Mouse (Mus musculus) MEL (cell line): ENCODE data around the gene Megf9. TPM values are rescaled to one million over a fixed set of nuclear protein-coding genes. Genes with fewer than 3 reads are reported as not detected.
A peak's percentile ranks its signal among the peaks of the same experiment; 100 is the strongest.

Experiments used
- DNase-seq: peaks from one replicate; pipeline ENCODE4 v3.0.0; 2011; ENCODE audit warnings: low read depth, low spot score
- H3K27ac ChIP-seq: 2 replicates; pipeline ENCODE4 v1.5.1; 2012; ENCODE audit warnings: low read depth, mild to moderate bottlenecking, control low read depth, low read length, moderate library complexity; ENCODE audit not compliant: control insufficient read depth
- H3K27me3 ChIP-seq, 2 experiments: fragments of 150-350 bp in 1 of 2; sonication (generic) in 1 of 2; 2 replicates each; pipeline ENCODE4 v1.6.1; 2012; ENCODE audit warnings: low read length in 2 of 2, mild to moderate bottlenecking in 2 of 2, improper control_type of control experiment in 1 of 2, moderate library complexity in 1 of 2; ENCODE audit not compliant: insufficient read depth in 2 of 2, control insufficient read depth in 1 of 2
- H3K36me3 ChIP-seq, 2 experiments: 2 replicates each; pipeline ENCODE4 v1.6.1; 2012 to 2014; ENCODE audit warnings: low read length in 2 of 2, improper control_type of control experiment in 1 of 2, inconsistent platforms in 1 of 2, mild to moderate bottlenecking in 1 of 2; ENCODE audit not compliant: insufficient read depth in 2 of 2, control insufficient read depth in 1 of 2
- H3K4me1 ChIP-seq, 2 experiments: fragments of 150-350 bp in 1 of 2; sonication (generic) in 1 of 2; 2 replicates each; pipeline ENCODE4 v1.6.1; 2012; ENCODE audit warnings: low read length in 2 of 2, improper control_type of control experiment in 1 of 2, mild to moderate bottlenecking in 1 of 2; ENCODE audit not compliant: insufficient read depth in 2 of 2, control insufficient read depth in 1 of 2
- H3K4me3 ChIP-seq, 2 experiments: fragments of 150-350 bp in 1 of 2; sonication (generic) in 1 of 2; 2 replicates each; pipeline ENCODE4 v1.5.1; 2012; ENCODE audit warnings: low read depth in 2 of 2, low read length in 2 of 2, mild to moderate bottlenecking in 2 of 2, moderate library complexity in 2 of 2, control low read depth in 1 of 2, improper control_type of control experiment in 1 of 2; ENCODE audit not compliant: control insufficient read depth in 1 of 2, insufficient read depth in 1 of 2
- H3K79me2 ChIP-seq: 2 replicates; pipeline ENCODE4 v1.6.1; 2012; ENCODE audit warnings: mild to moderate bottlenecking, low read length, moderate library complexity; ENCODE audit not compliant: control insufficient read depth, poor library complexity, insufficient read depth
- H3K9ac ChIP-seq: 2 replicates; pipeline ENCODE4 v1.6.1; 2012; ENCODE audit warnings: low read depth, mild to moderate bottlenecking, control low read depth, low read length, moderate library complexity; ENCODE audit not compliant: control insufficient read depth, poor library complexity, severe bottlenecking
- H3K9me3 ChIP-seq: fragments of 150-350 bp; sonication (generic); replicated peaks from 2 replicates; pipeline ENCODE4 v1.6.1; 2012; ENCODE audit warnings: mild to moderate bottlenecking, low read length, improper control_type of control experiment, moderate library complexity; ENCODE audit not compliant: insufficient read depth
- BHLHE40 ChIP-seq: IDR thresholded peaks from 2 replicates; pipeline ENCODE4 v1.6.1; 2012; ENCODE audit warnings: low read depth, mild to moderate bottlenecking, inconsistent platforms, low read length, improper control_type of control experiment, borderline replicate concordance
- CHD1 ChIP-seq: IDR thresholded peaks from 2 replicates; pipeline ENCODE4 v1.6.1; 2012; ENCODE audit warnings: low read depth, mild to moderate bottlenecking, inconsistent platforms, low read length, improper control_type of control experiment
- CTCF ChIP-seq, 3 experiments: IDR thresholded peaks in 2 of 3; conservative IDR thresholded peaks in 1 of 3; 2 replicates each; pipeline ENCODE4 v1.5.1; 2011 to 2012; ENCODE audit warnings: low read length in 3 of 3, low read depth in 2 of 3, mild to moderate bottlenecking in 2 of 3, improper control_type of control experiment in 1 of 3, inconsistent platforms in 1 of 3, mixed read lengths in 1 of 3, moderate library complexity in 1 of 3; ENCODE audit not compliant: control insufficient read depth in 1 of 3, insufficient read depth in 1 of 3, poor library complexity in 1 of 3, severe bottlenecking in 1 of 3
- ELF1 ChIP-seq: IDR thresholded peaks from 2 replicates; pipeline ENCODE4 v1.6.1; 2014; ENCODE audit warnings: low read depth, mild to moderate bottlenecking, inconsistent platforms, low read length, improper control_type of control experiment, moderate library complexity
- EP300 ChIP-seq, 2 experiments: IDR thresholded peaks; 2 replicates each; pipeline ENCODE4 v1.6.1; 2011; ENCODE audit warnings: improper control_type of control experiment in 2 of 2, low read length in 2 of 2, low read depth in 1 of 2, mild to moderate bottlenecking in 1 of 2
- GABPA ChIP-seq: IDR thresholded peaks from 2 replicates; pipeline ENCODE4 v1.6.1; 2012; ENCODE audit warnings: low read depth, mild to moderate bottlenecking, inconsistent platforms, low read length, improper control_type of control experiment, moderate library complexity
- GATA1 ChIP-seq: IDR thresholded peaks from 2 replicates; pipeline ENCODE4 v1.6.1; 2011; ENCODE audit warnings: low read depth, low read length, improper control_type of control experiment
- HCFC1 ChIP-seq: IDR thresholded peaks from 2 replicates; pipeline ENCODE4 v1.6.1; 2012; ENCODE audit warnings: low read depth, mild to moderate bottlenecking, inconsistent platforms, low read length, improper control_type of control experiment, moderate library complexity
- MAFK ChIP-seq: IDR thresholded peaks from 2 replicates; pipeline ENCODE4 v1.6.1; 2011; ENCODE audit warnings: low read depth, mild to moderate bottlenecking, low read length, improper control_type of control experiment, borderline replicate concordance
- MAX ChIP-seq: IDR thresholded peaks from 2 replicates; pipeline ENCODE4 v1.6.1; 2011; ENCODE audit warnings: low read length, improper control_type of control experiment
- MYB ChIP-seq: IDR thresholded peaks from 2 replicates; pipeline ENCODE4 v1.6.1; 2011; ENCODE audit warnings: mild to moderate bottlenecking, low read depth, low read length, improper control_type of control experiment
- POLR2A ChIP-seq, 2 experiments: IDR thresholded peaks; 2 replicates each; pipeline ENCODE4 v1.6.1; 2011 to 2012; ENCODE audit warnings: low read length in 2 of 2, mild to moderate bottlenecking in 2 of 2, control low read depth in 1 of 2, improper control_type of control experiment in 1 of 2, low read depth in 1 of 2, moderate library complexity in 1 of 2; ENCODE audit not compliant: control insufficient read depth in 1 of 2, insufficient read depth in 1 of 2, poor library complexity in 1 of 2
- POLR2AphosphoS2 ChIP-seq: IDR thresholded peaks from 2 replicates; pipeline ENCODE4 v1.6.1; 2011; ENCODE audit warnings: low read length, improper control_type of control experiment
- RAD21 ChIP-seq: IDR thresholded peaks from 2 replicates; pipeline ENCODE4 v1.6.1; 2011; ENCODE audit warnings: mild to moderate bottlenecking, low read depth, low read length, improper control_type of control experiment
- RCOR1 ChIP-seq: IDR thresholded peaks from 2 replicates; pipeline ENCODE4 v1.6.1; 2012; ENCODE audit warnings: low read depth, mild to moderate bottlenecking, inconsistent platforms, low read length, improper control_type of control experiment
- SIN3A ChIP-seq: IDR thresholded peaks from 2 replicates; pipeline ENCODE4 v1.6.1; 2012; ENCODE audit warnings: low read length, improper control_type of control experiment, inconsistent platforms
- SMC3 ChIP-seq: IDR thresholded peaks from 2 replicates; pipeline ENCODE4 v1.6.1; 2011; ENCODE audit warnings: low read depth, low read length, improper control_type of control experiment
- TAL1 ChIP-seq: IDR thresholded peaks from 2 replicates; pipeline ENCODE4 v1.6.1; 2012; ENCODE audit warnings: mild to moderate bottlenecking, inconsistent platforms, low read length, moderate library complexity, mixed read lengths
- TBP ChIP-seq: IDR thresholded peaks from 2 replicates; pipeline ENCODE4 v1.8.0; 2011; ENCODE audit warnings: low read depth, low read length, improper control_type of control experiment
- USF1 ChIP-seq: IDR thresholded peaks from 2 replicates; pipeline ENCODE4 v1.6.1; 2014; ENCODE audit warnings: low read depth, mild to moderate bottlenecking, inconsistent platforms, low read length, improper control_type of control experiment, moderate library complexity
- USF2 ChIP-seq, 2 experiments: IDR thresholded peaks; 2 replicates each; pipeline ENCODE4 v1.6.1; 2011 to 2012; ENCODE audit warnings: improper control_type of control experiment in 2 of 2, low read length in 2 of 2, borderline replicate concordance in 1 of 2, inconsistent platforms in 1 of 2, low read depth in 1 of 2, mild to moderate bottlenecking in 1 of 2; ENCODE audit not compliant: insufficient read depth in 1 of 2
- ZC3H11A ChIP-seq: IDR thresholded peaks from 2 replicates; pipeline ENCODE4 v1.6.1; 2012; ENCODE audit warnings: low read depth, mild to moderate bottlenecking, inconsistent platforms, low read length, improper control_type of control experiment
- ZMIZ1 ChIP-seq: IDR thresholded peaks from 2 replicates; pipeline ENCODE4 v1.6.1; 2012; ENCODE audit warnings: low read depth, mild to moderate bottlenecking, inconsistent platforms, low read length, improper control_type of control experiment, moderate library complexity
- ZNF384 ChIP-seq: IDR thresholded peaks from 2 replicates; pipeline ENCODE4 v1.6.1; 2012; ENCODE audit warnings: low read depth, mild to moderate bottlenecking, inconsistent platforms, low read length, improper control_type of control experiment
- polyA plus RNA-seq, 2 experiments: library from polyadenylated mRNA; stranded (reverse) in 1 of 2; unstranded in 1 of 2; fragments of >175 nt in 1 of 2; fragments of >200 nt in 1 of 2; gene quantifications; 2 replicates each; pipeline versions ENCODE4 v1.2.1 to v1.2.4; 2012; ENCODE audit warnings: low replicate concordance in 2 of 2, low read depth in 1 of 2; ENCODE audit not compliant: insufficient read length in 2 of 2, insufficient read depth in 1 of 2, missing spikeins in 1 of 2
- total RNA-seq: library from RNA; depleted of rRNA; stranded (reverse); fragments of 300-350 nt; gene quantifications from 2 replicates; pipeline ENCODE4 v1.2.3, GENCODE M21; 2012

Gene Megf9
- total and polyA plus RNA-seq, 3 experiments = 2.1 to 3.2 TPM; not detected in 1

- Histone ChIP-seq H3K9ac (no peak overlapping the region), H3K27ac (no peak overlapping the region), H3K36me3 (no peaks in the 10 kb centered on the region), H3K4me1 (no peaks in the 10 kb centered on the region), H3K4me3 (no peak overlapping the region), H3K27me3 (no peaks in the 10 kb centered on the region), H3K79me2 (no peaks in the 10 kb centered on the region), H3K9me3 (no peaks in the 10 kb centered on the region)
- TF ChIP-seq BHLHE40 (no peak), RAD21 (no peak), MAX (no peak), USF2 (IDR thresholded peaks at IDR 0.05; ENCODE audit: borderline replicate concordance in 1 of 2, insufficient read depth in 1 of 2, low read depth in 1 of 2, low read length in 2 of 2) (no peak), RCOR1 (no peak), ELF1 (no peak), CHD1 (no peak), ZMIZ1 (no peak), ZNF384 (no peak), TBP (no peak), TAL1 (no peak), GABPA (no peak), EP300 (IDR thresholded peaks at IDR 0.05; ENCODE audit: low read depth in 1 of 2, low read length in 2 of 2) (no peak), MAFK (no peak), POLR2A (IDR thresholded peaks at IDR 0.05; ENCODE audit: control insufficient read depth in 1 of 2, insufficient read depth in 1 of 2, low read depth in 1 of 2, low read length in 2 of 2, poor library complexity in 1 of 2) (no peak), CTCF (IDR thresholded peaks at IDR 0.05 in 2 of 3, conservative IDR thresholded peaks at IDR 0.05 in 1 of 3; ENCODE audit: control insufficient read depth in 1 of 3, insufficient read depth in 1 of 3, low read depth in 2 of 3, low read length in 3 of 3, poor library complexity in 1 of 3, severe bottlenecking in 1 of 3) (no peak), POLR2AphosphoS2 (no peak), HCFC1 (no peak), SIN3A (no peak), GATA1 (no peak)
- no peak for DNase-seq
These were observed 82.6 kb downstream of the Megf9 start for GRCm38 (mm10) chr4:70452161-70452560.

- H3K9ac ChIP-seq = no peak overlapping the region
- H3K4me1 ChIP-seq = no peaks in the 10 kb centered on the region
- no peak overlapping the region for H3K4me3 ChIP-seq
- no peaks in the 10 kb centered on the region for H3K36me3 ChIP-seq
- H3K27ac ChIP-seq = no peak overlapping the region
- TF ChIP-seq MYB (no peak), EP300 (IDR thresholded peaks at IDR 0.05; ENCODE audit: low read depth in 1 of 2, low read length in 2 of 2) (no peak), USF2 (IDR thresholded peaks at IDR 0.05; ENCODE audit: borderline replicate concordance in 1 of 2, insufficient read depth in 1 of 2, low read depth in 1 of 2, low read length in 2 of 2) (no peak), ZC3H11A (peak; percentile 77), RAD21 (peak; percentile 94), SMC3 (peak; percentile 89), USF1 (no peak), CTCF (IDR thresholded peaks at IDR 0.05 in 2 of 3, conservative IDR thresholded peaks at IDR 0.05 in 1 of 3; ENCODE audit: control insufficient read depth in 1 of 3, insufficient read depth in 1 of 3, low read depth in 2 of 3, low read length in 3 of 3, poor library complexity in 1 of 3, severe bottlenecking in 1 of 3) (peak; percentile 37 to 95 (median 68))
- DNase-seq = peak; percentile 73
- H3K79me2 ChIP-seq = no peaks in the 10 kb centered on the region
- no peaks in the 10 kb centered on the region for H3K27me3 ChIP-seq
- no peaks in the 10 kb centered on the region for H3K9me3 ChIP-seq
These were observed 83.0 kb downstream of the Megf9 start for GRCm38 (mm10) chr4:70451750-70452149.
